ENCODE assay signal across 8 mouse cellular contexts in the genomic region with DNA sequence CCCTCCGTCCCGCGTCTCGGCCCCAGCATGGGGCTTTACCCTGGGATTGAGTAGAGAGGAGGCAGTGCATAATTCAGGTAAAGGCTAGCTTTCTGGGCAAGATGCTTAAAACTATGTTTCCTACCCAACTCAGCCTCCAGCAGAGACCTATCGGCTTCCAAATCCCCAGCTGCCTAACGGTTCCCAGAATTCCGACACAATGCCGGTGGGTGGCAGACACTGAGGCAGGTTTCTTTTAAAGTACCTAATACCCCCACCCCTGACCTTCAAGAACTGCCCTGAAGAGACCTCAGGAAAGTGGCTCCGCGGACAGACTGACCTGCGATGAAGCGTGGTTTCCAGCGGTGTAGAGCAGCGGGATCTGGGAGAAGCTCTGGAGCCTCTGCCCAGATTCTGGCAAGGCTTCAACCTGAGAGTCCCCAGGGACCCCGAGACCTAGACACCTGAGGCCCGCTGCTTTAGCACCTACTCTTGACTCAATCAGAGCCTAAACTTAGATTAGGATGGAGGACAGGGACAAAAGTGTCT. TPM values are rescaled to one million over a fixed set of nuclear protein-coding genes. Genes with fewer than 3 reads are reported as not detected.
DNase-seq lines count a peak whose midpoint lies in the region; ATAC-seq and TF ChIP-seq lines count a peak whose summit lies in the region.

No protein-coding gene starts in this region.

- TF ChIP-seq POLR2A in ES-Bruce4 (IDR thresholded peaks at IDR 0.05; ENCODE audit: insufficient read depth, low read length), result no peak

- H3K27ac ChIP-seq in ES-Bruce4 (ENCODE audit: insufficient read depth, low read length), result no peak overlapping the region
- H3K27ac ChIP-seq in heart, embryonic 14.5 days (replicated peaks in 1 of 2; ENCODE audit: control insufficient read depth in 1 of 2, insufficient read depth in 1 of 2, low read depth in 2 of 2, low read length in 2 of 2), result no peak overlapping the region
- H3K27ac ChIP-seq in liver, embryonic 16.5 days (ENCODE audit: low read length), result no peak overlapping the region

- under 1% methylated on average over 16 of the region's 16 CpGs for WGBS in heart, embryonic 14.5 days
- WGBS in liver, embryonic 16.5 days (ENCODE audit: insufficient replicate concordance), result 5% methylated on average over 16 of the region's 16 CpGs

- ATAC-seq in heart, embryonic 14.5 days (ENCODE audit: insufficient number of reproducible peaks, insufficient read depth, low FRiP score, low read depth), result no peak
- no peak for ATAC-seq in liver, embryonic 16.5 days (ENCODE audit: low read depth)
- no peak for ATAC-seq in frontal cortex, adult (ENCODE audit: low TSS enrichment)

- DNase-seq in 3T3-L1 (ENCODE audit: low read depth, low spot score), result peak; percentile 71
- no peak for DNase-seq in natural killer cell, adult 2 months (ENCODE audit: low spot score in 2 of 2)
- DNase-seq in left cerebral cortex, postnatal 36 days (ENCODE audit: low spot score in 2 of 2), result no peak
- DNase-seq in spleen, adult 18-20 months, result no peak

- peak overlapping the region; percentile 91 for H3K4me2 ChIP-seq in heart, embryonic 14.5 days (ENCODE audit: low read length)
- H3K4me2 ChIP-seq in liver, embryonic 16.5 days (ENCODE audit: low read depth, low read length), result no peak overlapping the region

- H3K36me3 ChIP-seq in ES-Bruce4 (ENCODE audit: control insufficient read depth, insufficient read depth, low read length, poor library complexity, severe bottlenecking), result no peaks in the 10 kb centered on the region
- no peaks in the 10 kb centered on the region for H3K36me3 ChIP-seq in heart, embryonic 14.5 days (ENCODE audit: control insufficient read depth, insufficient read depth, low read length)
- H3K36me3 ChIP-seq in liver, embryonic 16.5 days (ENCODE audit: control insufficient read depth, insufficient read depth), result no peaks in the 10 kb centered on the region

- H3K4me1 ChIP-seq in ES-Bruce4 (ENCODE audit: control insufficient read depth, insufficient read depth, low read length), result no peaks in the 10 kb centered on the region
- H3K4me1 ChIP-seq in heart, embryonic 14.5 days (ENCODE audit: control insufficient read depth in 2 of 2, insufficient read depth in 2 of 2, low read length in 2 of 2), result peaks cover 18 to 28% of the 10 kb centered on the region in 2 experiments; a peak in 3 of 4 replicates
- no peaks in the 10 kb centered on the region; the same call in 1 of the 2 replicates for H3K4me1 ChIP-seq in liver, embryonic 16.5 days (ENCODE audit: control insufficient read depth, low read depth, low read length)

- no peak overlapping the region for H3K9ac ChIP-seq in ES-Bruce4 (ENCODE audit: low read depth, poor library complexity, severe bottlenecking)
- no peak overlapping the region for H3K9ac ChIP-seq in heart, embryonic 14.5 days (ENCODE audit: low read length)
- H3K9ac ChIP-seq in liver, embryonic 16.5 days (ENCODE audit: low read depth, low read length), result no peak overlapping the region

- H3K9me3 ChIP-seq in ES-Bruce4 (replicated peaks; ENCODE audit: control insufficient read depth, insufficient read depth, low read length, poor library complexity, severe bottlenecking), result peaks cover 4% of the 10 kb centered on the region; the same call in 1 of the 2 replicates
- H3K9me3 ChIP-seq in heart, embryonic 14.5 days (ENCODE audit: control insufficient read depth, low read length), result no peaks in the 10 kb centered on the region
- no peaks in the 10 kb centered on the region for H3K9me3 ChIP-seq in liver, embryonic 16.5 days (replicated peaks; ENCODE audit: control insufficient read depth, low read length)

- intact Hi-C loops in left cerebral cortex, postnatal 36 days (cut with DNase I), result no loop called here

- H3K27me3 ChIP-seq in ES-Bruce4 (ENCODE audit: control insufficient read depth, insufficient read depth, low read length, poor library complexity, severe bottlenecking), result peaks cover 14% of the 10 kb centered on the region
- H3K27me3 ChIP-seq in heart, embryonic 14.5 days (ENCODE audit: control insufficient read depth, insufficient read depth, low read length), result peaks cover 68% of the 10 kb centered on the region
- H3K27me3 ChIP-seq in liver, embryonic 16.5 days (ENCODE audit: control insufficient read depth, insufficient read depth, low read depth, low read length), result peaks cover 69% of the 10 kb centered on the region

- no peak for TF ChIP-seq CTCF in ES-Bruce4 (IDR thresholded peaks at IDR 0.05; ENCODE audit: low read depth, low read length)

- TF ChIP-seq EP300 in ES-Bruce4 (IDR thresholded peaks at IDR 0.05; ENCODE audit: insufficient read depth, low read depth, low read length), result no peak

- peak overlapping the region; percentile 11; the same call in 1 of the 2 replicates for H3K4me3 ChIP-seq in ES-Bruce4 (ENCODE audit: low read depth, low read length)
- H3K4me3 ChIP-seq in heart, embryonic 14.5 days (ENCODE audit: control insufficient read depth in 1 of 2, insufficient read depth in 1 of 2, low read depth in 1 of 2, low read length in 2 of 2), result peak overlapping the region; percentile 40 to 50
- peak overlapping the region; percentile 39; the same call in 1 of the 2 replicates for H3K4me3 ChIP-seq in liver, embryonic 16.5 days (ENCODE audit: low read depth, low read length)

RNA-seq across cellular contexts. Expression of a gene that starts 0.4 kb away (rescaled TPM):
- polyA plus RNA-seq in ES-Bruce4 (2011; ENCODE audit: insufficient read depth, insufficient read length, low read depth, missing spikeins), result 7.5 and 8.4 TPM in 2 replicates
- 0.36 and 1.1 TPM in 2 replicates for polyA plus RNA-seq in heart, embryonic 14.5 days (2014; fragmentation: Nextera tagmentation; extraction: Ambion mirVana)
- 0.16 and 0.22 TPM in 2 replicates for polyA plus RNA-seq in liver, embryonic 16.5 days (2015; fragmentation: Nextera tagmentation; extraction: Ambion mirVana)
- total RNA-seq in left cerebral cortex, postnatal 36 days (2021), result 1 to 10 TPM; 2.3 to 3.6 TPM
